Mouse (Mus musculus): ENCODE measurements around the gene Ptprt.

Ptprt gene

DNA sequence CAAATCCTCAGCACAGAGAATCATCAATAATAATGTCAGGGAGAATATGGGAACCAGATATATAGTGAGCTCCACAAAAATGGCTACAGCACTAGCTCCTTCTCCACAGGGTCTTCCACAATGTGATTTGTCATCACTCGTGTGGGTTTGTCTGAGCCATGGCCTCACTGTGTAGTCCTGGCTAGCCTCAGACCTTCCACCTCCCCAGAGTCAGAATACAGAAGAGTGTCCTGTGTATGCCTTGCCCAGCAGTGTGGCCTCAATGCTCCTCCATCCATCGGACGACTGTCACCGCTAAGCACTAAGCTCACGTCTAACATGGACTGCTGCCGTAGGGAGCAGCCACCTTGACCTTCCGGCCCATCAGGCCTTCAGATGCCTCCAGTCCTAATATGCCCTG, 83.1 kb downstream of the Ptprt start:
- no peak for DNase-seq

DNA sequence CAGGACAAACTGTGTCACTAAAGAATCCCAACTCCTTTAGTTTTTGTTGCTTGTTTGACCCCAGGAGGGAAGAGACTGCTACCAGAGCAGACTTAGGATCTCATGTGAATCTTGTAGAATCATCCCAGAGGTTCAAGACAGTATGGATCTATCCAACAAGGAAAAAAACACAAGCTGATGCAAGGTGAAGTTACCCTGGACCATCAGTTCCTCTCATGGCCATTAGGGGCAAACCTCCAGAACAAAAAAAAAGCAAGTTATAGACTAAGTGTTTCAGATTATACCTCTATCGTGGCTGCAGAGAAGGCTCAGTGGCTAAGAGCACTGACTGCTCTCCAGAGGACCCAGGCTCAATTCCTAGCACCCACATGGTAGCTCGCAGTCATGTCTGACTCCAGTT, 88.1 kb downstream of the Ptprt start:
- no peak for DNase-seq

DNA sequence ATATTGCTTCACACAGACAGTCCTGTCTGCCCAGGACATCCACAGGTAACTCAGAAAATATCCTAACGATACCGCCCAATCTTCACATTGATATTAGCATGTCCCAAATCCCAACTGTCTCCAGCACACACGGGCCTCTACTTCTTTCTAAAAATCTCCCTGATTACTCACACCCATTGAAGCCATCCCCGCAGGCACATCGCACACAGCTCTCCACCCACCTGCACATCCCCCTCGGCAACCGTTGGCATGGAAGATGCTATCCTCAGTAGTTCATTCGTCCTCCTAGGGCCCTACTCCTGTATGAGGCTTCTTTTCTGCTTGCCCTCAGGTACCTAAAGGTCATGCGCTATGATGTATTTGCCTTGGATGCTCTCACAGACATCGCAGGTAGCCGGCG, 89.9 kb downstream of the Ptprt start:
- no peak for DNase-seq

DNA sequence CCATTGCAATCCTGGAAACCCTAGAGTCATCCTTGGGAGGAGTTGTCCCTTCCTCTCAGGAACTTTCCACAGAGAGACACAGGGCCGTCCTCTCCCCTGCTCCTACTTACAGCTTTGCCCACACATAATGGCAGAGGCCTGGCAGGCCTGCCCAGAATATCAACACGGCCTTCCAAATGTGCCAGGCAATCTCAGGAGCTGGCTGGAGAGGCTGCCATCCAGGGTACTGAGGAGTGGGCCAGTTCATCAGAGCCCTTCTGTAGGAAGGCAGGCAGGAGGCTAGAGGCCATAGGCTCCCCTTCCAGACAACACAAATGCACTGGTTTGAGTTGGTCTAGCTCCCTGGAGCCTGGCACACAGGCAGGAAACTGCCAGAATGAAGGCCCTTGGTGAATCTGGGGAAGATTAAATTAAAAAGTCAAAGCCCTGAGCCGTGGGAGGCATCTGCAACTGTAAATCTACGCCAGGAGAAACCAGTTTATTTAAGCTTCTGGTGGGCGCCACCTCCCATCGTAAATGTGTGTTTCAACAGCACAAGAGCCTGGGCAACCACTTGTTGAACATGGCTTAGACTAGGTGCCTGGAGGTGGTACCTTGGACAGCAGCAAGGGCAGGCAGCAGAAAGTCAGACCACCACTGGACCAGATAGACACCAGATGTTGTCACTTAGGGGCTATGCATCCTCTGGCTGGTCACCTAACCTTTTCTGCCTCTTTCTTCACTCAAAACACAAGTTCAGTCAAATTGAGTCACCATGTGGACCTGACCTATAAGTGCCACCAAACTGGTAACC, 92.4 kb downstream of the Ptprt start:
- DNase-seq = no peak

- DNase-seq = no peak
These were observed 112.6 kb downstream of the Ptprt start for GRCm38 (mm10) chr2:162548312-162548711.

DNA sequence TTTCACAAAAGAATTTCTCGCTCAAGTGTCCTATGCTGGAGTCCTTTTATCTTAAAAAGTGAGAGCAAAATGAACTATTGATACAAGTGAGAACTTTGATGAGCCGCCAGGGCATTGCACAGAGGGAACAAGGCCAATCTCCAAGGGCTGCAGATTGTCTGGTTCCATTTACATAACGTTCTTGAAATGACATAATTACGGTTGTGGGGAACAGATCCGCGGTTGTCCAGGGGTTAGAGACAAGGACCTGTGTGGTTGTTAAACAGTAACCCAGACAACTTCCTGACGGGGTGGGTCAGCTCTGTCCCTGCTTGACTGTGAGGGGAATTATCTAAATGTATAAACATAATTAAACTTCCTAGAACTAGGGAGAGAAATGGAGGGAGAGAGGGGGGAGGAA, 129.3 kb downstream of the Ptprt start:
- DNase-seq = peak in 1 of 2 experiments; percentile 4

GRCm38 (mm10) chr2:162528911-162529310, 132.0 kb downstream of the Ptprt start:
- peak; percentile 5 to 6 for DNase-seq

DNA sequence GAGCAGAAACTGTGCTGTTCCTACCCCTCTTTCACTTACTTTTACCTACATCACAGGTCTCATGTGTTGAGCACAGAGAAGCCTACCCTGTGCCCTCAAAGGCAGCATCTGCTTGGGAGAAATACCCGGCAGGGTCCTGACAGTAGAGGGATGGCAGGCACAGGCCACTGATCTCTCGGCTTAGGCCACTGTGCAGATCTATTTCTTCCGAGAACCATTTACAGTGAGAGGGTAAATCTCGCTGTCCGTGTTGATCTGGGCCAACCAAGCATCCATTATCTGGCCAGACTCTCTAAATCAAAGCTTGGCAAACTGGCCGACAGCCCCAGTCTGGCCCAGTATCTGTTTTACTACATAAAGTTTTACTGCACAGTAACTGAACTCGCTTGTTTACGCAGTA, 145.0 kb downstream of the Ptprt start:
- DNase-seq = no peak

GRCm38 (mm10) chr2:162513072-162513471, 147.9 kb downstream of the Ptprt start:
- no peak for DNase-seq

- no peak for DNase-seq
These were observed 148.9 kb downstream of the Ptprt start for GRCm38 (mm10) chr2:162512094-162512493.

GRCm38 (mm10) chr2:162509016-162509415, 151.9 kb downstream of the Ptprt start:
- DNase-seq = no peak

GRCm38 (mm10) chr2:162507664-162508063, 153.3 kb downstream of the Ptprt start:
- no peak for DNase-seq

GRCm38 (mm10) chr2:162504850-162505249, 156.1 kb downstream of the Ptprt start:
- no peak for DNase-seq

GRCm38 (mm10) chr2:162499501-162499915, 161.4 kb downstream of the Ptprt start:
- DNase-seq = no peak

- DNase-seq = no peak
These were observed 162.8 kb downstream of the Ptprt start for GRCm38 (mm10) chr2:162498191-162498590.

DNA sequence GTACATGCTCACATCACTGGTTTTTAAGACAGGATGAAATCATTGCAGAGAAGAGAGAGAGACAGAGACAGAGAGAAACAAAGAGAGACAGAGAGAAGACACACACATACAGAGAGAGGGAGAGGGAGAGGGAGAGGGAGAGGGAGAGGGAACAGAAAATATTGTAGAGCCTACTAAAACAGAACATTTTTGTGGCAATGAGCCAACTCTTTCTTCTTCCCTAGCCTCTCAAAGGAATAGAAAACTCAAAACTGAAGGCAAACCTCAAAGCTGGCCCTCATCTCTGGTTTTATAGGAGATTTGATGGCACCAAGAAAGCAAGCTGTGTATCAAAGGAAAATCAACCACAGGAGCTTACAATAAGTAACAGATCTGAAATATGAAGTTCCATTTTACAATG, 176.9 kb downstream of the Ptprt start:
- no peak for DNase-seq

- DNase-seq = no peak
These were observed 217.8 kb downstream of the Ptprt start for GRCm38 (mm10) chr2:162443106-162443505.

DNA sequence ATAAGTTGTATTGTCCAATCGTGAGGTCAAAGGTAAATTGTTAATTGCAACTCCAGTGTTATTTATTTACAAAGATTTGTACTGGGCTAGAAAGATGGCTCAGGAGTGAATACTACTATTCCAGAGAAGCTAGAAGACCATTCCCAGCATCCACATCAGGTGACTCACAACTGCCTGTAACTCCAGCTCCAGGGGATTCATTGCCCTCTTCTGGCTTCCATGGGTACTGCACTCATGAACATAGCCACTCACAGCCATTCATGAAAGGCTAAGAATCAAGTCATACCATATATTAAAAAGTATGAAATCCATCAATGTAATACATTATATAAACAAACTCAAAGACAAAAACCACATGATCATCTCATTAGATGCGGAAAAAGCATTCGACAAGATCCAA, 224.3 kb downstream of the Ptprt start:
- peak in 1 of 2 experiments; percentile 3 for DNase-seq

DNA sequence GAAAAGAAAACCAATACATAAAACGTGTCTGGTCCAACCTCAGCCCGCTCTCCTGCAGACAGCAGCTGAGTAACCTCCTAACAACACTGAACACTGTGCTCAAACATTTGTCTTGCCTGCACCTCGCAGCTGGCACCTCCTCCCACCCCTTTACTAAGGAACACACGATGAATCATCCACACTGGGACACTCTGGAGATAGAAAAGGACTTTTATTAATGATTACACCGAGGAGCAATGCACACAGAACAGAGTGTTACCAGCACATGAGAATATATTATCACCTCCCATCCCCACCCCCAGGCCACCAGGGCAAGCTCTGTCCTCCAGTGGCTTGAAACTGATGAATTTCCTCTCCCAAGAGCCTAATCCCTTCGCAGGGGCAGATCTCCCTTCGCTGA, 230.8 kb downstream of the Ptprt start:
- DNase-seq = no peak

GRCm38 (mm10) chr2:162426114-162426513, 234.8 kb downstream of the Ptprt start:
- DNase-seq = no peak

DNA sequence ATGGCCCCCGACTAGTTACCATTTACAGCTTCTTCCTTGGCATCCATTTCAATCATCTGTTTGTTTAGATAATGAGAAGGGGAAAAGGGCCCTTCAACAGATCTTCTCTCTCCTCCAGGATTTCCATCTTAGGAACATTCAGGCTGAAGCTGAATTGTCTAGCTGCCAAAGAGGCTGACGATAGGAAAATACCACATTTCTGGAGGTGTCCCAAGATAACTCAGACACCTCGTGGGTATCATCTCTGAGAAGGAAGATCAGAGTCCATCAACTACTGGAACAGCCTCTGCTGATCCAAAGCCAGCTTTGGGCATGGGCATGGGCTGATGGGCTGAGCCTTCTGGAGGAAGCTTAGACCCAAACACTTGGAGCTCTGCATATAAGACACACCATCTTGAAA, 242.8 kb downstream of the Ptprt start:
- no peak for DNase-seq

DNA sequence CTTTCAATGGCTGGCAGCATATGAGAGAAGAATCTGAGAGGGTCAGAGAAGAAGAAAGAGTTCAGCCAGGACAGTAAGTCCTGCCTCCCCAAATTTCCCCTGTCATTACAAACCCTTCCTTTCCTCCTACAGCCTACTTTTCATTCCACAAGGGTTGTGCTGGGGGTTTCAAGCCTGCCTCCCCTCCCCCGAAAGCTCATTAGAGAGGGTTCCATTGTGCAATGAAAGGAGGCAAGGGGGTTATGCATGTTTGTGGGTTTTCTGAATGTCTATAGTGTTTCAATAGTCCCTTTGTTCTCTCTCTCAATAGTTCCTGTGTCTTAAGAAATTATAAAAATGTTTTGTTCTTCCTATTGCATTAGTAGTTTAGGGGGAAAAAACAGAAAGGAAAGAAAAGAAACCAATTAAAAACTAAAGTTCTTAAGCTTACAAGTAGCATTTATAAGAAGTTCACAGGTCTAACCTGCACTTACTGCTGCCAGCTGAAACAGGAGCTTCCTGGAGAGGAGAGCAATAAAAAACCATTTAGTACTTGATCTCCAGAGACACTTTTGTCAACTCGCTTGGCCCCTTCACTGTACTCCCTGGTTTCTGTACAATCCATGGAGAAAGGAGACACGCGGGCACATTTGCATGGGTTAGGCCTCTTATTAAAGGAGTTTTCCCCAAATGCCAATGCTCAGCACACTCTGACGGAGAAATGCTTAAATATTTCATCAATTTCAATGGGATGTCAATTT, 247.7 kb downstream of the Ptprt start:
- DNase-seq = no peak

- DNase-seq = no peak
These were observed 249.9 kb downstream of the Ptprt start for GRCm38 (mm10) chr2:162411014-162411413.

GRCm38 (mm10) chr2:162409245-162409644, 251.7 kb downstream of the Ptprt start:
- DNase-seq = no peak

All from lung, adult 18-20 months (tissue).